Mouse (Mus musculus) lung, postnatal 14 days (tissue): ENCODE measurements around the gene Oosp2.

Experiments used
- DNase-seq: peaks from one replicate; pipeline ENCODE4 v3.0.0; 2021

The Oosp2 gene

DNA sequence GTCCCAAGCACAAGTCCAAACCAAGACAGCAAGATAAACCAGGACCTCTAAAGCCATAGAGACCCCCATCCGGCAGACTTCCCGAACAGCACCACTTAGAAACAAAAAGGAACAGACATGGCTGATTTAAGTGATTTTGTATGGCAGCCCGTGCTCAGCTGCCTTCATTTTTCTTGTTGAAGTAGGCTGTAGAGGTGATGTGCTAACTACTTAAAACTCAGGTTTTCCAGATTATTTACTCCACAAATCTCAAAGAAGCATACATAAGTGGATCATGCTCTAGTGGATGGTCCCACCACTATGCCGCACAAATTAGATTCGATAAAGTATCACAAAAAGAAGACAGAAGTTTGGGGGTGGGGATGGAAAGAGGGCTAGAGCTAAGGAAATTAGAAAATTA, at the start of gene Oosp2:
Oosp2 (minus strand) TSS at position 101 of the 400 bp plus-strand sequence.
- DNase-seq: no peak

DNA sequence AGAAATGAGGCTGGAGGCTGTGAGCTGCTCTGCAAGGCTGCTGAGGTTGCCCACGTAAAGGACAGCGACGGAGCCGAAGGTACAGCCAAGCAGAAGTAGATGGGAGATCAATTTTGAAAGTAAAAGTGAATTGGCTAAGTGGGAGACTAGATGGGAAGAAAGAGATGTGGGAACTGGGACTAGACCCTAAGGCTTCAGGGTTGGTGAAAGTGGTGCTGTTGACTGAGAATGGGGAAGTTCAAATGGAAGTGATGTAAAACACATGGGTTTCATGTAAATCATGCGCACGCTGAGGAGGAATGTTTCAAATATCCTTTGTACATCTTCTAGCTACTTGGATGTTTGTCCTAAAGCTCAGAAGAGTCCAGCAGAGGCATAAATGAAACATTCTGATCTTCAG, 38.0 kb upstream of the Oosp2 start:
- DNase-seq: no peak

DNA sequence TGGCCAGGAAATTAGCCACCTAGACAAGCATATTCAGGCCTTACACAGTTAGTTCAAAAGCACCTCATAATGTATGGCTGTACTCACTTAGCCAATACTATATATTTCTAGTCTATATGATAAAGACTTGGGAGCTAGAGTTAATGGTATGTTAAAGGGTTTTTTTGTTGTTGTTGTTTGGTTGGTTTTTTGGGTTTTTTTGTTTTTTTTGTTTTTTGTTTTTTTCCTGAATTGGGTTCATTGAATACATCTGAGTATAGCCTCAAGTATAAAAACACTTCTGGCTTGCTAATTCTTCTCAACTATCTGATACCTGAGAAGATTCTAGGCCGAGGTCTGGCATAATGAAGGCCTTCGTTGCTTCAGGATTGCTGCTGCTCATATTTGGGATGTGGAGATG, 36.4 kb upstream of the Oosp2 start, which contains the start of gene Oosp3:
Oosp3 (plus strand) TSS at position 301 of the 400 bp plus-strand sequence.
- DNase-seq: no peak

DNA sequence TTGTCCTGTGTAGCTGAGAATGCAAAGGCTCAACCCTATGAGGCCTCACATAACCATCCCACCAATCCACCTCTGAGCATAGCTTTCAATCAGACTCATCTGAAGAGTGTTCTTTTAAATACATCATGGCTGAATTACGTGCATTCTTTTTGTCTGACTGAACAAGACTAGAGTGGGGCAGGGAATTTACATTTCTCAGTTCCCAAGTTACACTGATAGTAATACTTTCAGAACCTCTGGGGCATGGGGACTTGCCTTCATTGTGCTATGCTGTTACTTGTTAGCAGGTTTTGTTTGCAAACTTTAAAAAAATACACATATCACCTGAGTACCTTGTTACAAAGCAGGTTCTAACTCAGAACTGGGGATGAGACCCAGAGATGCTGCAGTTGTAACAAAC, 31.1 kb upstream of the Oosp2 start:
- DNase-seq: no peak

DNA sequence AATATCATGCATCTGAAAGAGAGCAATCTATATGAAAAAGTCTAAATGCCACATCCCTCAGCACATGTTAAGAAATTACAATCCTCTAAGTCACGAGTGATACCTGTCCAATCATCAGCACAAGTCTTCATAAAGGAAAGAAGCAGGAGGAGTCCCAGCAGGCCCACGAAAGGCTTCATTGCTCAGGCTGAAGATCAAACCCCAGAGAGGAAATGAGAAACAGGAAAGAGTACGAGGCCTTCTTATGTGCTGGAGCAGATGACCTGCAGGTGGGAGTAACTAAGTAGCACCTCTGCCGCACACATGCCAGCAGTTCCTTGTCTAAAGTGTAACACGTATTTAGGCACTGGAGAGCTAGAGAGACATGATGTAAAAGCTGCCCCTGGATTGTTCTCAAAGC, 30.5 kb upstream of the Oosp2 start, which contains the start of gene Oosp1:
Oosp1 (minus strand) TSS at position 312 of the 400 bp plus-strand sequence.
- DNase-seq: no peak

DNA sequence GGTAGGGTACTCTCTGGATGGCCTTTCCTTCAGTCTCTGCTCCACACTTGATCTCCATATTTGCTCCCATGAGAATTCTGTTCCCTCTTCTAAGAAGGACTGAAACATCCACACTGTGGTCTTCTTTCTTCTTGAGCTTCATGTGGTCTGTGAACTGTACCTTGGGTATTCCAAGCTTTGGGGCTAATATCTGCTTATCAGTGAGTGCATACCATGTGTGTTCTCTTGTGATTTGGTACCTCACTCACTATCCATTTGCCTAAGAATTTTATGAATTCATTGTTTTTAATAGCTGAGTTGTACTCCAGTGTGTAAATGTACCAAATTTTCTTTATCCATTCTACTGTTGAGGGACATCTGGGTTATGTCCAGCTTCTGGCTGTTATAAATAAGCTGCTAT, 1.2 kb upstream of the Oosp2 start:
- DNase-seq: no peak

DNA sequence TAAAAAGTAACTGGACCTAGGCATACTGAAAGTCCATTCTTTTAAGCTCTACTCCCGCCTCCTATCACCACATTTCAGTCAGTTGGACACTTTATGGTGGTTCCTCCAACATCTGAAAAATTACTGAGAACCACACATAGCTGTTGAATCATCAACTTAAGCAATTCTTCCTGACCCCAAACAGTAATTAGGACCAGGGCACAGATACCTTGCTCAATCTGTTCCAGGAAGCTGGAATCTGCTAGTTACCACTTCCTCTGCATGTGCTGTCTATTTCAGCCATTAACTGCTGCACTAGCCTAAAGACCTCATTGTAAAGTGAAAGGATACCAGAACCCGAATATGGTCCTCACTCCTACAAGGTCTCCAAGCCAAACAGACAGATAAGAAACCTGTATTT, 1.2 kb downstream of the Oosp2 start:
- DNase-seq: no peak

DNA sequence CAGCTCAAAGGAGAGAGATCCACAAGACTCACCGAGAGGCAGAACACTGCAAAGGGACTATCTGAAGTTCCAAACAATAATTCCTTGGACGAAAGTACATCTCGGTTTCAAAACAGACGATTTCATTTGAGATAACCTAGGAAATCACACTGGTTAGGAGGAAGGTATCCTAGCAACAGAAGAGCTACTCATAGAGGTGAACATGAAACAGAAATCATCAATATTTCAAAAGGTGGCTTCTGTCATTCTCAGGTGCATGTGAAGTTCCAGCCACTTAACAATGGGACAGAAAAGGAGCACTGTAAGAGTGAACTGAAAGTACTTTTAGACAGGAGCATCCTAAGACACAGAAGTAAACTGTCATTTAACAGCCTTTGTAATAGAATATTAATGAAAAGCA, 10.8 kb downstream of the Oosp2 start:
- no peak for DNase-seq

DNA sequence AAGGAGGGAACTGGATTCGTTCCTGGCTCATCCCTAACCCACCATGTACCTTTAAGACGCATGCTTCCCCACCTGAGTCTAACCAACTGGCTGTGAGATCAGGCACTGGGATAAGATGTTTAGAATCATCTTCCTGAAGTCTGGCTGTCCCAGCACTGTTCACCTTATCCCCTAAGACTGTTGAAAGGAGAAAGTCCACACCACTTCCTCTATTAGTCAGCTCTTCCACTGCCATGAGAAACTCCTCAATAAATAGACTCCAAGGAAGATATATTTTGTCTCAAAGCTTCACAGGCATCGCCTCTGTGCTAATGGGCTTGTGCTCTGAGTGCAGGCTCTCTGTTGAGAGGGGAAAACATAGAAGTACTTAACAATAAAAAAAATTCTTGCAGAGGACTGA, 14.2 kb downstream of the Oosp2 start:
- no peak for DNase-seq

DNA sequence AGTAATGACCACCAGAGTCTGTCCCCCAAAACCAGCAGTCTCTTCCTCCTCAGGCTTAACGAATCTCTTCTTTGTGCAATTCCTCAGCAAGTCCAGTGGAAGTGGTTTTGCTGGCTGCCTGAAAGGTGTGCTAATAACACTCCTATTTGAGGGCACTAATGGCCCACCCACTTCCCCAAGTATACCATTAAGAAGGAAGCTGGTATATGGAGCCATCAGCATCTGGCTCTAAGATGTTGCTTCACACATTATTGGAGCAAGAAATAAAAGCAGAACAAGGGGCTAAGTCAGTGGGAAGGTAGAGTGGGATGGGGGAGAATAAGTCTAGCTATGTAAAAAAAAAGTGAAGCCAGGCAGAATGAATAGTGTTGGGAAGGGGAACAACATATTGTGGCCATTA, 19.6 kb downstream of the Oosp2 start, which contains the start of gene Ms4a3:
Ms4a3 (minus strand) TSS at position 120 of the 400 bp plus-strand sequence.
- DNase-seq: no peak

DNA sequence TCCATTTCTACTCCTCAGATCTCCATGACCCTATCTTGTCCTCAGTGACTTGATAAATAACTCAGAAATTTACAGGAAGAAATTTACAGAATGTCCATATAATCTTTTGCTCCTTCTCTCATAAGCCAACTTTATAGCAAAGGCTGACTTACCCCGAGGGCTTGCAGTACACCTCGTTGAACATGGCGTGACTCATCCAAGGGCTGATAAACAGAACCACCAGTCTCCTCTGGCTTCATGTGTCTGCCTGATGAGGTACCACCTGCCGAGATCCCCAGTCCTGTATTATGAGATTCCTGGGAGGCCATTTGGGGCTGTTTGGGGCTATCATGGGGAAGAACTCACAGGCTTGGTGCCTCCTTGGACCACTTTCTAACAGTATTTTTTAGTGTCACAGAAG, 21.3 kb downstream of the Oosp2 start:
- DNase-seq: no peak

DNA sequence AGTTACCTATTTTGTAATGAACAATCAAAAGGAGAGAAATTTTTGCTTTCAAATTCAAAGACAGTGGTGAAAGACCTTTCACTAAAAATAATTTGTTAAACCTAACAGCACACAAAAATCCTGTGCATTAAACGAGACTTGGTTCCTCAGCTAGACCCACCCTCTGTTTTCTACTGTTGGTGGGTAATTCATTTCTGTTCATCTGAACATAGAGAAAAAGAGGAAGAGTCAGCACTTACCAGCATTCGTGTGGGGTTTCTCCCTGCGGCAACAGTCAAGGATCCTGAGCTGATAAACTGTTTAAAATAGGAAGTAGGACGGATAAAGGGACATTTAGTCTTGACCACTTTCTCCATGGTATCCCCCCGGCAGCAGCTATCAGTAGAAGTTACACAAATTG, 24.8 kb downstream of the Oosp2 start:
- no peak for DNase-seq

DNA sequence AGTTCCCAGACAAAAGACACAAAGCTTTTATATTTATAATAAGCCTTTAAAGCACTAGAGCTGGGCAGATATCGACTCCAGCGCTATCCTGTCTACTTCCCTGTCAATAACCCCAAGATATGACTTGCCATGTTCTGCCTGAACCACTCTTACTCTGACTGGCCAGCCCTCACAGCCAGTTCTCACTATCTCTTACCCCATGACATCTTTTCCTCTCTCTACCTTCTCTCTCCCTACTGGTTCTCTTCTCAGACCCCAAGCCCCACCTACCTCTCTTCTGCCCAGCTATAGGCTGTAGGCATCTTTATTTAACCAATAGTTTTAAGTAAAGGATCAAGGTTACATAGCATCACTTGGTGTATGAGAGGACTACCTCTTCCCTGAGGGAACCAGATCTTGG, 26.0 kb downstream of the Oosp2 start:
- no peak for DNase-seq

DNA sequence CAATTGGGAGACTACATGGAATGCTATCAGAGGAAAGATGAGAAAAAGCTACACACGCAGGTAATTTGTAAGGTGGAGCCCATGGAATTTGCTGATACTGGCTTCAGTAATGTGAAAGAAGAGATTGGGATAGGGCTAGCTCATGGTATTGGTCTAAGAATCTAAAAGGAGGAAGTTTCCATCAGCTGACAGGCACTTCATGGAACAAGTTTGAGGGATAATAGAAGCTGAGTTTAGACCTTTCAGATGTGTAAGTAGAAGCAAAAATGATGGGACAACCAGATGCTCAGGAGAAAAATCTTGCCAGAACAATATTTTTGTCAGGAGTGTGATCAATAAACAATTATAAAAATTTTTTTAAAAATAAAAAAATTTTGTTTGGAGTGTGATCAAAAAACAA, 26.6 kb downstream of the Oosp2 start:
- no peak for DNase-seq

DNA sequence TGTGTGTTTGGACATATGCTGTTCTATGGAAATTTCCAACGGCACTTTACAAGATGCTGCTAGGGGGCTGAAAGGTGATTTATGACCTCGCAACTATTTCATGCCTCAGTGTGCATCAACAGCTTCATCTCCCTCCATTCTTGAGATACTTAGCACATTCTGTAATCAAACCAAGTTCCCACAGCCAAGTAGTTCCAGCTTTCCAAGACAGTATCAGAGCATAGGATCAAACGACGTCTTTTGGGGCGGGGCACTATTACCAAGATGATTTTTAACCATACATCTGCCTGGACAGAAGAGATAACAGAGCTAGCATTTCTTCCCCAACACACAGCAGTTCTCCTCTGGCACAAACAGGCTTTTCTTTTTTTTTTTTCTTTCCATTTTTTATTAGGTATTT, 35.1 kb downstream of the Oosp2 start:
- DNase-seq: no peak

DNA sequence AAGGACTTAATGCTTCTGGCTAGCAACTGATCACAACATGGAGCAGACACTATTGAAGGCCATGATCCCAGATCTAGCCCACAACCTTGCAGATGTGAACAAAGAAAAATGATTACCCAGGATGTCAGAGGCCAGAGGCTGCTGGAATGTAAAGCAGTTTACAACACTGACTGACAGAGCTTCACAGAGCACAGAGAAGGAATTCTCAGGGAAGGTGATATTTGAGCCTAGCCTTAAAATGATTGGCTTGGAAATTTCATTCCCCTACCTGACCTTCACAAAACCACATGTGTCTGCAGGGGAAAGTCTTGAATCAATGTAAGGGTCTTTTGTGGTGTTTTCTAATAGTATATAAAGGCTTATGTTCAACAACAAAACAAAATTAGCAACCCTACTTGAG, 35.6 kb downstream of the Oosp2 start:
- DNase-seq: no peak

DNA sequence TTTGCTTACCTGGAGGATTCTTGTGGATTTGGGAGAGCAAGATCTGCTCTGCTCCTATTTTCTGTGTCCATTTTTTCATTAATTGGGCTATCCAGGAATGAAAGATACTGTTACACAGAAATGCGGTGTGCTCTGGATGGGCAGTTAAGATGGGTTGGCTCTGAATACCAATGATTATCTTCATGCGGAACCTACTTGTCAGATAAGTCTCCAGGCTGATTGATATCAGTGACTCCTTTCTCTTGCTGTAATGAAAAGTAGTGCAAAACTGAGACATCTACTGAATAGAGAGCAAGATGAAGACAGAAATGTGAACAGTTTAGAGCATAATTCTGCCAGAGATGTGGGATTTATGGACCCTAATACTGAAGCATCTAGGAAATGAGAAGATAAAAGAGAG, 36.8 kb downstream of the Oosp2 start, which contains the start of gene Ms4a2:
Ms4a2 (minus strand) TSS at position 169 of the 400 bp plus-strand sequence.
- DNase-seq: no peak

DNA sequence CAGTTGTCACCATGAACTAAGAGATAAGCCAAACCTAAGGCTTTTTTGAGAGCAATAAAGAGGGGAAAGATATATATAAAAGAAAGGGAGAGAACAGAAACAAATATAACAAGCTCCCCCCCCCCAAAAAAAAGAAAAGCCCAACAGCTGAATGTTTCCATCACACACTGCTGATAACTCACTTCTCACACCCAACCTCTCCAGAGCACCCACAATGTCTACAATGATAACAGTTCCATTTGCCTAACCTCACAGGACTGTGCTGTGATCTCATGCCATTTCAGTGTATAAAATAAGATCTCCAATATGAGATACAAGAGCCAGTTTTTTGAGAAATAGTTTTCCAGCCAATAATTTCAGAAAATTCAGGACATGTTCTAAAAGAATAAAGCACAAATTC, 42.4 kb downstream of the Oosp2 start:
- DNase-seq: no peak

DNA sequence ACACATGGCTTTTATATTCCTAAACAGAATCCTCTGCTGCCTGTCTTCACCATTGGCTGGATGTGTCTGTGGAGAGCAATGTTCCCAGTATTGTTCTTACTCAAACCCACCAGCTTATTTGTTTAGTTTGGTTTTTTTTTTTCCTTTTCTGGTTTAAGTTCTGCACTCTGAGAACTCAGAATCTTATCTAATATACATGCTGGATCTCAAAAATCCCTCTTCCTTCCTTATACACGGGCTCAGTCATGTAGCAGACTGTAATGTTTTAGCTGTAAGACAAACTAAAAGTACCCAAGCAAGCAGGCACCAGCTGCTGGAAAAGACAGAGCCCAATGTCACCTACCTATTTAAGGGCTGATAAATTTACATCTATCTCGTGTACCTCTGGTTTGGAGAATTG, 45.6 kb downstream of the Oosp2 start:
- no peak for DNase-seq

DNA sequence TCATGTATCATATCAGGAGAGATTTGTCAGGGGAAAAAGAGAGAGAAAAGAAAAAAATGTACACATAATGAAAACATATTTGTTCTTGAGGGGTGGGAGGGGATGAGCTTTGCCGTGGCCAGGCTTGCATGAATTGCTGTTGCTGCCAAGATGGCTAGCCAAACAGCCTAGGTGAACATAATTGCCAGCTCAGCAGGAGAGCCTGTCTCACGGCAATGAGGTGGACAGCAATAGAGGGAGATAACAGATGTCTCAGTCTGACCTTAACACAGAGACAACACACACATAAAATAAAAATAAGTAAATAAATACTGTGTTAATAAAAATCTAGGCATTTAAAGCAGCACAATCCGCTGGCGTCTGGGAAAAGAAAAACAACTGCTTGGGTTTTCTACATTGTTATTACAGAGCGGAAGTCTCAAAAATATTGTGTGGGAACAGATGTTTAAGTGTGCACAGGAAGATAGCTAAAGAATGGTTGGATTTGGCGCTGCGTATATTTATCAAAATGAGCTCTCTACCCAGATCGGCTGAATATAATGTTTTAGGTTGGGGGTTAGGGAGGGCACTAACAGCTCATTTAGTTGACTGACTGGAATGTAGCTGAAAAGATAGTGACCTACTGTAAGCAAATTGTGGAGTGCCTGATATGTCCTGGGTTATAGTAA, 46.4 kb downstream of the Oosp2 start:
- DNase-seq: no peak

DNA sequence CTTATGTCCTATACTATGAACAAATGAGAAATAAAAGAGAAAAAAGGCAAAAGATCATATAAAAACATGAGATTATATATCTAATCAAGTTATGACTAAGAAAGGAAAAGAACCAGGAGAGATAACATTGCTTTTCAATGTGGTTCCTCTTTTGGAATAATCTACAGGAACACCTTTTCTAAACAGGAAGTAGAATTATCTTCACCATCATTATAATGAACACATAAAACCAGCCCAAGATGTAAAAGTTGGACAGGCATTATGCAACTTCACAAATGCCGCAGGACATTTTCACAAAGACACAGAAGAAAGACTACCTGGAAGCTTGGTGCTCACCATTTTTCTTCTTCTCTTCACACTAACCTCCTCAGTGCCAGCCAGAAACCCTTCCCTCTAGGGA, 47.3 kb downstream of the Oosp2 start:
- DNase-seq: no peak

DNA sequence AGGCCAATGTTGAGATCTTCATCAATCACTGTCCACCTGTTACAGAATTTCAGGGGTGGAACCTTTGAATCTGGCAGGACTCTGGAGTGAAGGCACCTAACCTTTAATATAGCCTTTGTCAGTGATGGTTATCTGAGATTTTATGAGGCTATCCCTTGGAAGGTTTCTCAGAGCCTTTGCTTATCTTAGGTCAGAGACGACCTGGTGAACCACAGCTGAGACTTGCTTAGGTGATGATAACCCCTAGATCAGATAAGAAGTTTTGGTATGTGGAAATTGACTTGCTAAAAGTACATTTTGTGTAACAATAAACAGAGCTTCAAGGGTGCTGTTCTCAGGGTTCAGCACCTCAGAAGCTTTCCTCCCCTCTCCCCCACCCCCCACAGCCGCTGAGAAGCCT, 48.1 kb downstream of the Oosp2 start:
- DNase-seq: no peak

DNA sequence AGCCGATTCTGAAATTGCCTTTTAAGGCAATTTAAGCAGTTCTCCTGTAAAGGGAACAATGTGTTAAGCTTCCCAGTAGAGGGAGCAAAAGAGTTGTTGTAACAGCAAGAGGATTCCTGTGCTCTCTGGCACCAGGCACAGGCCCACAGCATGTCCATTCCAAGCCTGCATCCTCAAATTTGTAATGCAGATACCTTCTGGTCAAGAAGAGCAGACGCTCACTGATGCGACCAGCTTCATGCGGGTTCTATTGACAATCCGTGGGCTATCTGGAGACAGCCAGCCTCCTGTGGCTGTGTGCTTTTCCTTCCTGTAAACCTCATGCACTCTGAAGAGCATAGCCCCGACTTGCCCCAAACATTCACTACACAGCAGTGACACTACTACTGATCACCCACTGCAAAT, 48.8 kb downstream of the Oosp2 start:
- peak; percentile 17 for DNase-seq

DNA sequence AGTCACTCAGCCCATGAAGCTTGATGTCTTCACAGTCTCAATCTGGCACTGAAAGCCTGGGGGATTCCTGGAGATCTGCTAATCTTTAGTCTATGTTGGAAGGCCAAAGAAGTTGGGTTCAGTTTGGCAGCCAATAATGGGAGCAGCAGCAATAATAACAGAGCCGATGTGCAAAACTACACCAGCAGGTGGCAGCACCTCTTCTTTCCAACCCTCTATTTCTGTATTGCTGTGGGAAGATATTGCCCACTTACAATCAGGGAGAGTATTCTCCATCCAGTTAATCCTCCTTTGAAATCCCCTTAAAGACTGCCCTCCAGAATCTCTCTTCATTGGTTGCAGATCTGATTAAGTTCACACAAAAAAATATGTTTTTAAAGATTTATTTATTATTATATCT, 52.2 kb downstream of the Oosp2 start:
- peak; percentile 57 for DNase-seq

DNA sequence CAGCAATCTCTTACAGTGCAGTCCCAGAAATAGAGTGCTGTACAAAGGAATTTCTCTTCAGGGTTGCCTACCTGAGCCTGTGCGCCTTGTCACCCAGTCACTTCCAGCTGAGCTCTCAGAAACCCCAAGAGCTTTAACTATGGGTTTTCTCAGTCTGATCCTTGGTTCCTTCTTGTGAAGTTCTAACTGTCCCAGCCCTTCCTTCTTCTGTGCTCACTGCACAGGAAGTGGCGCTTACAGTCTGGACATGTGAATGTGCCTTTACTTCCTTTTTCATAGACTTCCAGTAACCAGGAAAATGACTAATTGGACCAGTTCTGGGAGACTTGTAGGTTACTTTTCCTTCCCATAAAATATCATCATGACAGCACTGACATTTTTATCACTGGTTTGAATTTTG, 55.8 kb downstream of the Oosp2 start, which contains the start of gene Ms4a6d:
Ms4a6d (minus strand) TSS at position 247 of the 400 bp plus-strand sequence.
- DNase-seq: no peak
